Mouse (Mus musculus): Measurements from ENCODE around the gene Arfgap3.

DNA sequence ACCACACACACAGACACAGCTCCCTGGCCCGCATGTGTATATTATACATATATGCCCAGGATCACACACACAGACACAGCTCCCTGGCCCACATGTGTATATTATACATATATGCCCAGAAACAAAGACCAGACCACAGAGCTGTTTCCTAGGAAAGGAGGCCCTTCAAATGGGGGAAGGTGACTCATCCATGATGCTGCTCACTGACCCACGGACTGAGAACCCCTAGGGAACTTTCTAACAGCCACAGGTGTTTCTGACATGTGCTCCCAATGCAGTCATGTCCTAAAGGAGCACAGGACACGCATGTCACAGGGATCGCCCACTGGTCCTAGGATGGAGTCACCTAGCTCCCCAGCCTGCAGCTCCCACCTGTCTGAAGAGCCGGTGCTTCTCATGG is 40.2 kb downstream of the Arfgap3 start:
- TF ChIP-seq CTCF (IDR thresholded peaks at IDR 0.05; ENCODE audit: low read depth): no peak
- no peak for TF ChIP-seq EP300 (optimal IDR thresholded peaks at IDR 0.05)
